8 mouse cellular contexts compared by ENCODE assay signal in the genomic region with DNA sequence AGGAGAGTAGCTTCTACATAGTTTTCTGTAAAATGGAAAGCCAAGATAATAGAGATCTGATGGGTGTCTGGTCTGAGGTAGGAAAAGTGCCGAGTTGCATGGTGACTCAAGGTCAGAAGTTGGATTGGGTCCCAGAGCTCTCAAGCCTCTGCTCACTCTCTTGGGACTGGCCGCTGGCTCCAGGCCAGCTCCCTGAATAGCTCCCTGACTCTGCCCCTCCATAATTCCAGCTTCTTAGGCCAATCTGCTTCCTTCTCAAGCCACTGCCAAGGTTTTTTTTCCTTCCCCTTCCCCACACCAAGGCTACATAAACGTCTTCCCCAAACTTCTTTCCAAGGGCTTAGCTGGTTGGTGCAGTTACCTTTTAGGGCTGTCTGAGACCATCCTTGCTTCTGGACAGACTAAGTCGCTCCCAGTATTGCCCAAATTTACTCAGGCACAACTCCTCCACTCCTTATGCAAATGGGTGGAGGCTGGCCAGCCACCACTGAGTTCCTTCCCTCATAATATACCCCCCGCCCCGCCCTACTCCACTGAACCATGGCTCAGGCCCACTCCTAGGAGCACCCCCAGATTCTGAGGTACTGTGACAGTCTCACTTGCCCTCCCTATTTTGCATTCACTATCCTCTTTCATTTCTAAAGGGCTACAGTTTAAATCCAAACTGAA. TPM values are rescaled to one million over a fixed set of nuclear protein-coding genes. Genes with fewer than 3 reads are reported as not detected.
DNase-seq lines count a peak whose midpoint lies in the region; ATAC-seq lines count a peak whose summit lies in the region.

No protein-coding gene starts in this region.

- ATAC-seq in midbrain, embryonic 14.5 days (ENCODE audit: low FRiP score, low TSS enrichment), result no peak
- no peak for ATAC-seq in midbrain, embryonic 11.5 days (ENCODE audit: low FRiP score)
- ATAC-seq in forebrain, embryonic 16.5 days, result no peak
- ATAC-seq in megakaryocyte progenitor cell, adult 5-6 weeks (replicated peaks; ENCODE audit: poor library complexity), result no peak

- H3K9ac ChIP-seq in midbrain, embryonic 14.5 days (replicated peaks; ENCODE audit: low read length), result no peak overlapping the region
- H3K9ac ChIP-seq in midbrain, embryonic 11.5 days (ENCODE audit: low read length), result no peak overlapping the region
- H3K9ac ChIP-seq in forebrain, embryonic 16.5 days (replicated peaks; ENCODE audit: low read depth, low read length), result no peak overlapping the region

- WGBS in midbrain, embryonic 14.5 days, result 74% methylated on average over 6 of the region's 6 CpGs
- 73% methylated on average over 6 of the region's 6 CpGs for WGBS in midbrain, embryonic 11.5 days
- 76% methylated on average over 6 of the region's 6 CpGs for WGBS in forebrain, embryonic 16.5 days

- H3K36me3 ChIP-seq in midbrain, embryonic 14.5 days (ENCODE audit: control insufficient read depth, insufficient read depth, low read length), result no peaks in the 10 kb centered on the region
- no peaks in the 10 kb centered on the region for H3K36me3 ChIP-seq in midbrain, embryonic 11.5 days (ENCODE audit: control insufficient read depth, insufficient read depth, low read length)
- no peaks in the 10 kb centered on the region for H3K36me3 ChIP-seq in forebrain, embryonic 16.5 days (ENCODE audit: control insufficient read depth, insufficient read depth)

- intact Hi-C loops in gastrocnemius, postnatal 36 days (cut with DNase I), result no loop called here

- no peak overlapping the region for H3K27ac ChIP-seq in midbrain, embryonic 14.5 days (replicated peaks; ENCODE audit: low read depth, low read length)
- H3K27ac ChIP-seq in midbrain, embryonic 11.5 days (ENCODE audit: low read depth, low read length), result no peak overlapping the region
- H3K27ac ChIP-seq in forebrain, embryonic 16.5 days (ENCODE audit: low read length), result no peak overlapping the region

- peaks cover 4% of the 10 kb centered on the region for H3K27me3 ChIP-seq in midbrain, embryonic 14.5 days (ENCODE audit: control insufficient read depth, insufficient read depth, low read length)
- peaks cover 19% of the 10 kb centered on the region for H3K27me3 ChIP-seq in midbrain, embryonic 11.5 days (ENCODE audit: control insufficient read depth, insufficient read depth, low read length)
- peaks cover 7% of the 10 kb centered on the region; the same call in 1 of the 2 replicates for H3K27me3 ChIP-seq in forebrain, embryonic 16.5 days (replicated peaks; ENCODE audit: control insufficient read depth, insufficient read depth, low read length)

- H3K9me3 ChIP-seq in midbrain, embryonic 14.5 days (ENCODE audit: control insufficient read depth, low read length), result no peaks in the 10 kb centered on the region
- H3K9me3 ChIP-seq in midbrain, embryonic 11.5 days (ENCODE audit: control insufficient read depth, low read length), result no peaks in the 10 kb centered on the region
- no peaks in the 10 kb centered on the region for H3K9me3 ChIP-seq in forebrain, embryonic 16.5 days (ENCODE audit: control insufficient read depth, low read length)

- DNase-seq in midbrain, embryonic 14.5 days, result peak; percentile 8
- DNase-seq in midbrain, embryonic 11.5 days (ENCODE audit: low spot score, missing footprints), result no peak
- peak; percentile 69 to 80 for DNase-seq in gastrocnemius, postnatal 36 days
- peak; percentile 79 for DNase-seq in kidney, postnatal 10 days
- peak; percentile 63 for DNase-seq in testis, postnatal 10 days (ENCODE audit: low spot score)
- no peak for DNase-seq in frontal cortex, postnatal 10 days (ENCODE audit: low spot score in 2 of 2)

- H3K4me3 ChIP-seq in midbrain, embryonic 14.5 days (replicated peaks; ENCODE audit: low read depth, low read length), result no peak overlapping the region
- H3K4me3 ChIP-seq in midbrain, embryonic 11.5 days (ENCODE audit: low read depth, low read length), result no peak overlapping the region
- H3K4me3 ChIP-seq in forebrain, embryonic 16.5 days (replicated peaks; ENCODE audit: low read length), result no peak overlapping the region

- no peak overlapping the region for H3K4me2 ChIP-seq in midbrain, embryonic 14.5 days (ENCODE audit: low read length)
- no peak overlapping the region for H3K4me2 ChIP-seq in midbrain, embryonic 11.5 days
- H3K4me2 ChIP-seq in forebrain, embryonic 16.5 days (ENCODE audit: low read length), result no peak overlapping the region

- no peaks in the 10 kb centered on the region for H3K4me1 ChIP-seq in midbrain, embryonic 14.5 days (ENCODE audit: control insufficient read depth, insufficient read depth, low read length)
- H3K4me1 ChIP-seq in midbrain, embryonic 11.5 days (ENCODE audit: control insufficient read depth, insufficient read depth, low read length), result no peaks in the 10 kb centered on the region
- H3K4me1 ChIP-seq in forebrain, embryonic 16.5 days (replicated peaks; ENCODE audit: control insufficient read depth, insufficient read depth, low read length), result no peaks in the 10 kb centered on the region

RNA-seq across cellular contexts. Expression of gene Tsc22d3, which starts 42.1 kb away (rescaled TPM):
- 106 and 127 TPM in 2 replicates for polyA plus RNA-seq in midbrain, embryonic 14.5 days (2014; fragmentation: Nextera tagmentation; extraction: Ambion mirVana)
- 165 and 166 TPM in 2 replicates for polyA plus RNA-seq in midbrain, embryonic 11.5 days (2014; fragmentation: Nextera tagmentation; extraction: Ambion mirVana)
- total RNA-seq in gastrocnemius, postnatal 36 days (2021), result 100 to 1,000 TPM; 258 to 294 TPM
- 101 and 104 TPM in 2 replicates for polyA plus RNA-seq in forebrain, embryonic 16.5 days (2015; fragmentation: Nextera tagmentation; extraction: Ambion mirVana)
- total RNA-seq in megakaryocyte progenitor cell, adult 5-6 weeks (2015), result 24.6 and 26.8 TPM in 2 replicates
- total RNA-seq in megakaryocyte progenitor cell, adult 5-6 weeks (2017), result 25.3 and 29.8 TPM in 2 replicates

Comparison
In these comparisons a context has a peak if more than half of its experiments do, and no peak if none do; other contexts are left out.
1. DNase-seq: peak in midbrain, embryonic 14.5 days (single experiment), gastrocnemius, postnatal 36 days (2 of 2), kidney, postnatal 10 days (single experiment) and testis, postnatal 10 days (single experiment); none in midbrain, embryonic 11.5 days (single experiment) and frontal cortex, postnatal 10 days (0 of 2).